Mouse (Mus musculus) ES-Bruce4 (cell line): ENCODE data around the gene Diaph3. TPM values are rescaled to one million over a fixed set of nuclear protein-coding genes. Genes with fewer than 3 reads are reported as not detected.

Experiments
- H3K27ac ChIP-seq: 2 replicates; pipeline ENCODE4 v1.5.1; 2012; ENCODE audit warnings: low read length, inconsistent platforms; ENCODE audit not compliant: insufficient read depth
- H3K27me3 ChIP-seq: 2 replicates; pipeline ENCODE4 v1.6.1; 2012; ENCODE audit warnings: mild to moderate bottlenecking, low read length, inconsistent platforms; ENCODE audit not compliant: control insufficient read depth, poor library complexity, insufficient read depth, severe bottlenecking
- H3K36me3 ChIP-seq: 2 replicates; pipeline ENCODE4 v1.6.1; 2012; ENCODE audit warnings: inconsistent platforms, mild to moderate bottlenecking, low read length, moderate library complexity; ENCODE audit not compliant: control insufficient read depth, poor library complexity, insufficient read depth, severe bottlenecking
- H3K4me1 ChIP-seq: one replicate; pipeline ENCODE4 v1.8.1; 2011; ENCODE audit warnings: low read length; ENCODE audit not compliant: control insufficient read depth, insufficient read depth
- H3K4me3 ChIP-seq: 2 replicates; pipeline ENCODE4 v1.5.1; 2011; ENCODE audit warnings: low read depth, mild to moderate bottlenecking, low read length
- H3K9ac ChIP-seq: 2 replicates; pipeline ENCODE4 v1.6.1; 2012; ENCODE audit warnings: low read depth, mild to moderate bottlenecking, inconsistent platforms; ENCODE audit not compliant: poor library complexity, severe bottlenecking
- H3K9me3 ChIP-seq: replicated peaks from 2 replicates; pipeline ENCODE4 v1.6.1; 2012; ENCODE audit warnings: mild to moderate bottlenecking, low read length, inconsistent platforms; ENCODE audit not compliant: control insufficient read depth, poor library complexity, insufficient read depth, severe bottlenecking
- CTCF ChIP-seq: IDR thresholded peaks from one replicate; pipeline ENCODE4 v1.8.1; 2011; ENCODE audit warnings: low read depth, low read length
- EP300 ChIP-seq: IDR thresholded peaks from 2 replicates; pipeline ENCODE4 v1.6.1; 2011; ENCODE audit warnings: low read depth, low read length; ENCODE audit not compliant: insufficient read depth
- POLR2A ChIP-seq: IDR thresholded peaks from one replicate; pipeline ENCODE4 v1.8.1; 2011; ENCODE audit warnings: low read length; ENCODE audit not compliant: insufficient read depth
- polyA plus RNA-seq: library from polyadenylated mRNA; stranded (reverse); fragments of >200 nt; gene quantifications from 2 replicates; pipeline ENCODE4 v1.2.4, GENCODE M21; 2011; ENCODE audit warnings: low read depth; ENCODE audit not compliant: missing spikeins, insufficient read depth, insufficient read length

The Diaph3 gene
- polyA plus RNA-seq, 1 experiment, result 55.4 TPM

DNA sequence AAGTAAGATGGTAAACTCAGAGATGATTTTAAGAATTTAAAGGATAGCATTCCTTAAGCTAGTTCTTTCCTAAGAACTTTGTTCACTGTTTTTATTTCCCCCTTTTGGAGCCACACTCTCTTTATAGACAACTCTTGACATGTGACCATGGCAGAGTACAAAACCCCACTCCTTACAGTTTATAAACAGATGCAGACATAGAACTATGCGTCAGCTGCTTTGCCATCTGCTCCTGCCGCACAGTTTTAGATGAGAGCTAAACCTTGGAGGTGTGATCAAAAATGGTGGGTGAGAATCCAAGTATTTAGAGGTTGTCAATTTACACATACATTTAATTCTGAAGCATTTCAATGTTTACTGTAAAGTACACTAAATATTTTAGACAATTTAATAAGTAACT, 367.7 kb downstream of the Diaph3 start:
- Histone ChIP-seq H3K27ac (no peak overlapping the region), H3K36me3 (no peaks in the 10 kb centered on the region), H3K27me3 (no peaks in the 10 kb centered on the region), H3K4me3 (no peak overlapping the region), H3K4me1 (no peaks in the 10 kb centered on the region), H3K9ac (no peak overlapping the region), H3K9me3 (no peaks in the 10 kb centered on the region)
- no peak for TF ChIP-seq POLR2A
- TF ChIP-seq CTCF, result no peak
- no peak for TF ChIP-seq EP300

DNA sequence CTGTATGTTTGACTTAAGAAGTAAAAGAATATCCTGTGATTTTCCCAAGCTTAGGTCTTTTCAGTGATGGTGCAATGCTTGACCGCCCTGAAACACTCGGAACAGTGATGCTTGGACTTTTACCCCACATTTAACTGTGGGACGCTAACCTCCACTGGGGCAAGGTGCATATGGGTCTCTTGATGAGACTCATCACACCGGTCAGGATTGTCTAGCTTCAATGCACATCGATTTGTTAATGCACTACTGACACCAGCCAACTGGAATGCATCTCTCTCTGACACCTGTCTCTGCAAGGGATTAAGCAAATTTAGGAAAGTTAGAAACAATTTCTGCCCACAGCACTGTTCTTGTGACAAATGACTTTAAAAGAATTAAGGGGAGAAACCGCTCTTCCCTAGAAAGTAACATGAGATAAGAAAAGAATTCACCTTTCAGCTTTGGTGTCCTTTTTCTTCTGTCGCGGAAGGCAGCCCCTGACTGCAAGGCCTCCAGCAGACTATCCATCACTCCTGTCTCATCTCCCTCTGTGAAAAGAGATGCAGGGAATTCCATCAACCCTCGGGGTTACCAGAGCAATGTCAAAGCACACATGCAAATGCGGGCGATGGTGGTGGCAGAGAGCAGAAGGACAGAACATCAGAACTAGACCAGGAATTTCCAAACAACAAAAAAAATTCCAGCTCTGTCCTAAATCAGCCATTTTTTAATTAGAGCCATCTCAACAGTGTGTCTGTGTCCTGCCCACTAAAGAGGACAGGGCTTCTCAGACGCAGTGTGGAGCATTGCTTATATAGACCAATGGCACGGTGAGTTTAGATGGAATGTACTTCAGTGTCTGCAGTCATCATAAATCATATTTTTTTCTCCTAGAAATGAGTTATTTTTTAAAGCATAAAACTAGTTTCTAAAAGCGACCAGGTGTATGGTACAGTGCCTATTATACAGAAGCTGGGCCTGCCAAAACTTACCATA, 368.6 kb downstream of the Diaph3 start:
- H3K4me3 ChIP-seq, result no peak overlapping the region
- H3K36me3 ChIP-seq, result no peaks in the 10 kb centered on the region
- H3K27ac ChIP-seq, result no peak overlapping the region
- TF ChIP-seq CTCF (no peak), EP300 (no peak), POLR2A (no peak)
- no peaks in the 10 kb centered on the region for H3K27me3 ChIP-seq
- no peaks in the 10 kb centered on the region for H3K4me1 ChIP-seq
- H3K9me3 ChIP-seq, result no peaks in the 10 kb centered on the region
- H3K9ac ChIP-seq, result no peak overlapping the region

DNA sequence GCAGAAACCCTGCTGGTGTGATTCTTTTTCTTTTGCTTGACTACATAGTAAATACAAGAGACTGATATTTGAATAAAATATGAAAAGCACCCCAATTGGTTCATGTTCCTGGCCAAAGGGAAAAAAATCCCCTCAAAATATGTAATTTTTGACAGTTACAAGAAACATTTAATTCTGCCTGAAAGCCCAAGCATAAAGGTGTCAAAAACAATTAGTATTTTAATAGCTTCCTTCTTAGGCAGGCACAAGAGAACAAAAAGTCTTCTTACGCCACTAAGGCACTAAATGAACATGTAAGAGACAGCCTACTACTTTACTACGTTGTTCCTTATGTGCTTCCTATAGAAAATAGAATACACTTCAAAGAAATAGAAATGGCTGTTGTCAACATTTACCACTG, 376.7 kb downstream of the Diaph3 start:
- Histone ChIP-seq H3K9me3 (no peaks in the 10 kb centered on the region), H3K27me3 (no peaks in the 10 kb centered on the region), H3K4me3 (no peak overlapping the region), H3K9ac (no peak overlapping the region), H3K27ac (no peak overlapping the region), H3K4me1 (no peaks in the 10 kb centered on the region), H3K36me3 (no peaks in the 10 kb centered on the region)
- no peak for TF ChIP-seq CTCF

DNA sequence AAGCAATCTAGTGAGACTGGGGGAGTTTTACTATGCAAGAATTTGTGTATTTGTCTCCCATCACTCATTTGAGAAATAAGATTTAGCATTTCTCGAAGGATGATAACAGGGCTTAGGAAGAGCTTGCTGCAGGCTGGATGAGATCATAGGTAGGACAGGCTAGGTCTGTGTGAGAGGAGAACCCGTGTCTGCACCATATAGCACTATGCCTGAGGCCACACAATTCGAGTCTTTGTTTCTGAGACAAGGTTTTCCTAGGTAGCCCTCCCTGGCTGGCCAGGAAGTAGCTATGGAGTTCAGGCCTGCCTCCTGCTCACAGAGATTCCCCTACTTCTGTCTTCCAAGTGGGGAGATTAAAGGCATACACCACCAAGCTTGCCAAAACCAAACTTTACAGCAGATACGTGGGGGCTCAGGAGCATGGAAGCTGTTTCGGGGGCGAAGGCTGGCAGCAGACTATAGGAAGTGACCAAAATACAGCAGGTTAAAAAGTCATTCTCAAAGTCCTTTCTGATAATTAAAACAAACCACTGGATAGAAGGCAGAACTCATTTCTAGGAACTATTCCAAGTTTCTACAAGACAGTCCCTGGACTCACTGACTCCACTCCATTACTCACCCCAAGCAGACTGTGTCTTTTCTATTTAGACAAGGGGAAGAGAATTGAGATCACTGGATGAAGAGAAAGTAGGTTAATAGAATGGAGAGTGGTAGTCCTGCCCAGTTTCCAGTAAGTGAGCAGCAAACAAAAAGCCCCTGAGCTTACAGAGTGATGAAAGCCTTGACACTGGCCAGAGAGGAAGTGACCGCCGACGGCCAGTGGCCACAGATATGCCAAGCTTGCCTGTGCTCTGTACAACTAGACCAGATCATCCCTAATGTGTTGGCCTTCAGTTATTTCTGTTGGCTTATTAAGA, 383.2 kb downstream of the Diaph3 start:
- H3K4me1 ChIP-seq, result no peaks in the 10 kb centered on the region
- H3K4me3 ChIP-seq, result no peak overlapping the region
- no peak overlapping the region for H3K9ac ChIP-seq
- H3K9me3 ChIP-seq, result no peaks in the 10 kb centered on the region
- H3K27me3 ChIP-seq, result no peaks in the 10 kb centered on the region
- H3K36me3 ChIP-seq, result no peaks in the 10 kb centered on the region
- TF ChIP-seq EP300 (no peak), CTCF (no peak), POLR2A (no peak)
- H3K27ac ChIP-seq, result no peak overlapping the region

DNA sequence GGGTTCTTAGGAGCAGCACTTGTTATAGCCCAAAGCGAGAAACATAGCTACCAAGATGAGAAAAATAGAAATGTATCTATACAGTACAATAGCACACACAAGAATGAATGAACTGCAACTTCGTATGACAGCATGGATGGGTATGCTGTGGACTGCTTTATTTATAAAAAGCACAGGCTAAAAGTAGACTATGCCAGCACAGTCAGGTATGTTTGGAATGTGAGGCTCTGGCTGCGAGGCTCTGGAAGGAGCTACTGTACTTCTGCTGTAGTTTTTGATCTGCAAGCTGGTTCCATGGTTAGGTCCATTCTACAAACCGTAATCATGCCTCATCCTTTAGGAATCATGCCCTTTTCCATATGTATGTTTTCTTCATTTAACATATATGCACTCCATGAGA, 383.9 kb downstream of the Diaph3 start:
- no peak for TF ChIP-seq CTCF
- TF ChIP-seq POLR2A, result no peak
- no peak overlapping the region for H3K27ac ChIP-seq
- H3K4me3 ChIP-seq, result no peak overlapping the region
- H3K27me3 ChIP-seq, result no peaks in the 10 kb centered on the region
- no peaks in the 10 kb centered on the region for H3K36me3 ChIP-seq
- H3K9me3 ChIP-seq, result no peaks in the 10 kb centered on the region
- H3K4me1 ChIP-seq, result no peaks in the 10 kb centered on the region
- H3K9ac ChIP-seq, result no peak overlapping the region

DNA sequence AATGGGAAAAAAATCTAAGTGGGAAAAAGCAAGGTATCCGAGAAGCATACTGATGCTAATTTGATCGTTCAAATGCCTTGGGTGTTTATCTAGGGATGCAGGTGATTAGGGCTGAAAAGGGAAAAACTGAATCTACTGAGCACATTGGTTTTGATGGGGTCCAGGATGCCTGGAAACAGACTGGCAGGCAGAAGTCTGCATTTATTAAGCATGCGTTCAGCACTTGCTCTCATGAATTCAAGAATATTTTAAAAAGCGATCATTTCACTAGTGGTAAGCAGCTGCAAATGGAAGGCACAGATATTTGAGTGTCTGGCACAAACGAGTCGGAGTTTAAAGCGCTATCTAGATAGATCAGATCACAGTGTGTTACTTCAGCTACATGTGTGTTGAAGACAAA, 390.7 kb downstream of the Diaph3 start:
- Histone ChIP-seq H3K9ac (no peak overlapping the region), H3K27ac (no peak overlapping the region), H3K4me3 (no peak overlapping the region), H3K4me1 (no peaks in the 10 kb centered on the region), H3K27me3 (no peaks in the 10 kb centered on the region), H3K9me3 (no peaks in the 10 kb centered on the region), H3K36me3 (no peaks in the 10 kb centered on the region)
- no peak for TF ChIP-seq CTCF
